Mouse (Mus musculus) fat pad, adult 2 months (tissue): ENCODE measurements around the gene Cx3cr1.
A peak's percentile ranks its signal among the peaks of the same experiment; 100 is the strongest.

Source experiments
- DNase-seq: peaks from one replicate; pipeline ENCODE4 v3.0.0-alpha.2; 2011; ENCODE audit warnings: low read depth, low spot score; ENCODE audit errors: extremely low read depth

The Cx3cr1 gene

DNA sequence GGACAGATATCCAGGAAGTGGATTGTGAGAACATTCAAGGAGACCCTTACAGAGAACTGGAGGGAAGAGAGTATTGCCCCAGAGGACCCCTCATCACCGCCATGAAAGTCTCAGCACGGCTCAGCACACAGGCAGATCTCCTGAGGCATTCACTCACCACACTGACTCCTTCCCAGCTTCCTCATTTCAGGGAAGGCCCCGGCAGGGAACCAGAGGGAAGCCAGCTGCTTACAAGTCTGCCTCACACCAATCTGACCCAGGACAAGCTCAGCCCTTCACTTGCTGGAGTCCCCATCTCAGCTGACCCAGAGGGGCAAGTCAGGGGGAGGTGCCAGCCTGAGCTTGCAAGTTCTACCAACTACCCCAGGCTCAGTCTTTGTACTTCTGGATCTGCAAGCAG lies 120.9 kb downstream of the Cx3cr1 start:
- DNase-seq, result no peak

DNA sequence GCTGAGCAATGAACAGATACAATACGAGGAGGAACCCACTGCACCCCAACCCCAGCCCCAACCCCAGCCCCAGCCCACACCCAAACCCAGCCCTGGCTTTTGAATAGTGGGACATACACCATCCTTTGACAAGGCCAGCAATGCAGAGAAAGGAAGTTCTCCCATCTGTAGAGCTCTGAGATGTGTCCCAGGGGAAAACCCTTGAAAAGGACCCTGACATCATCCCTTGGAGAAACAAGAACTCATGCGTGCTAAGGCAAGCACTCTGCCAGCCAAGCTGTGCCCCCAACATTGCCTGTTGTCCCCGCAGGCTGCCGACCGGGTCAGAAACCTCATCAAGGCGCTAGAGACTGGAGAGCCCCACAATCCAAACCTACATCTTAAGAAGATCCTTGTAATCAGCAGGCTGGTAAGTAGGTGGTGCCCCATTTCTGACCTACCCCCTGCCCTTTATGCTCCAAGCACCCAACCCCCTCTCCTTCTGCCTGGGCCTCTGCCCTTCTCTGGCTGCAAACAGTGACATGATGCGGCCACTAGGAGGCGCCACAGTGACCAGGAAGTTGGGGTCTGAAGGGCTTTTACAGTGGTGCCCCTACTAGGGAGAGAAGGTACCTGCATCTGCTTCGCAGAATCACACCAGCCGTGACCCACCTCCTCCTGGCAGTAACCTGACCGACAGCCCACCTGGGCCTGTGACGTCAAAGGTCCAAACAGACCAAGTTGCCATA lies 124.3 kb downstream of the Cx3cr1 start:
- no peak for DNase-seq

DNA sequence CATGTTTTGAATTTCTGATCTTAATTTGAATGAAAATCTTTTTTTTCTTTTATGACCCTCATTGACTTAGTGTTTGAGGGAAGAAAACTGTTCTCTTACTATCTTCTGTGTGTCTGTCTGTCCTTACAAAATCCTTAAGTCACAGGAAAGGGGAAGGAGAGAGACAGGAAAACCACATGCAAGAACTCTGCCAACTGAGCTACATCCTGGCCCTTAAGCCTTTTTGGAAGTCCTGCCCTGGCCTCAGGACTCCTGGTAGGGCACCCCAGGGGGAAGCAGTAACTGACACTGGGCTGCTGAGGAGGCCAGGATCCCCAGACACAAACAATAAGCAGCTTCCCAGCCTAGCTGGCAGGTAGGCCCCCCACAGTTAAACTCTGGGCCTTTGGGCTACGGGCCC lies 126.4 kb downstream of the Cx3cr1 start:
- no peak for DNase-seq

DNA sequence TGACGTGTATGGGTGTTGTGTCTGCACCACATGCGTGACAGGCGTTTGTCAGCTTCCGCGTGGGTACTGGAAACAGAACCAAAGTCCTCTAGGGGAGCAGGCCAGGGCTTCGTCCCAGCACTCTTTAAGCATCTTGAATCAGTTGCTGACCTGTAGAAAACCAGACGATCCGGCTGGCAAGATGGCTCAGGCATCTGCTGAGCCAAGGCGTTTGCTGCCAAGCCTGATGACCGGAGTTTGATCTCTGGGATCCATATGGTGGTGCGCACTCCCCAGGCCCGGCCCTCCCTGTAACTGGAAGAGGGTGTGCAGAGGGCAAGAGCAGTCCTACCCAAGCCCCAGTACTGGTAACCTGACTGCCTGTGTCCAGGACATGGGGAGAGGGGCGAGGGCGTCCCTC lies 127.8 kb downstream of the Cx3cr1 start:
- no peak for DNase-seq

DNA sequence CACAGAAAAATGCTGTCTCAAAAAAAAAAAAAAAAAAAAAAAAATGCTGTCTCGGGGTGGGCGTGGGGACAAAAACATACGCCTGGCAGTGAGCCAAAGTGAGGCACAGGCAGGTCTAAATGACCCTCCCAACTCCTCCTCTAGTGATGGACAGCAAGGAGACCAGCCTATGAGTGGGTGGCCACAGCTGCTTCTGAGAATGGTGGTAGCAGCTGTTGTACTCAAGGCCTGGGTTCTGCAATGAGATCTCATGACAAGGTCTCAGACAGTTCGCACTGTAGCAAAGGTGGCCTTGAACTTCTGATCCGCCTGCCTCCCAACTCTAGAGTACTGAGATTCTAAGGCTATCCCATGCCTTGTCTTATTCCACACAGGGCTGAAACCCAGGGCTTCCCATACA lies 128.3 kb downstream of the Cx3cr1 start:
- DNase-seq, result no peak

DNA sequence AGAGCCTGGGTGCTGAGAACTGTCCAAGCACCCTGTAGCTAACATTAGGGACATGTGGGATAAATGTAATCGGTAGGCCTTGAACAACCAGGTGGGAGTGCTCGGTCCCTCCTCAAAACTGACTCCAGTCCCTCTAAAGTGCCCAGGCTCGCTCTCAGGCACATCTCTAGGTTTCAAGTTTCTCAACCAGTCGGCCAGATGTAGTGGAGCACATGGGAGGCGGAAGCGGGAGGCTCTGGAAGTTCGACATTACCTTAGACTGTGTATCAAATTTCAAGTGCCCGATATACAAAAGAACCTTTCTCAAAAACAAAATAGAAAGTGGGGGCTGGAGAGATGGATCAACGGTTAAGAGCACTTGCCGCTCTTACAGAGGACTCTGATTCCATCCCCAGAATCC lies 130.0 kb downstream of the Cx3cr1 start:
- no peak for DNase-seq

DNA sequence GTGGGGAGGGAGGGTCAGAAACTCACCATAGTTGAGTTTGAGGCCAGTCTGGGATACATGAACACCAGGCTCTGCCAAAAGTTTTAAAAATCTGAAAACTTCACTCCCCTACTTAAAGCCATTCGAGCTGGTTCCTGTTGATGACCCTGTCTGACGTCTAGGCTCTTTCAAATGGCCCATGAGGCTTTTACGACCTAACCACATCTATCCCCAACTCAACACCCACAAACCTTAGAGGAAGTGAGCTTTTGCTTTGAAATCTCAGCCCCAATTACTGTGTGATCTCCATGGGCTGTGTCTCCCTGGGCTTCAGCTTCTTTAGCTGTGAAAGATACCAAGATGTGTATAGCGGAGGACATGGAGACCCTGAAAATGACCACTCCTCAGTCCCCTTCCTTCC lies 131.2 kb downstream of the Cx3cr1 start:
- no peak for DNase-seq

DNA sequence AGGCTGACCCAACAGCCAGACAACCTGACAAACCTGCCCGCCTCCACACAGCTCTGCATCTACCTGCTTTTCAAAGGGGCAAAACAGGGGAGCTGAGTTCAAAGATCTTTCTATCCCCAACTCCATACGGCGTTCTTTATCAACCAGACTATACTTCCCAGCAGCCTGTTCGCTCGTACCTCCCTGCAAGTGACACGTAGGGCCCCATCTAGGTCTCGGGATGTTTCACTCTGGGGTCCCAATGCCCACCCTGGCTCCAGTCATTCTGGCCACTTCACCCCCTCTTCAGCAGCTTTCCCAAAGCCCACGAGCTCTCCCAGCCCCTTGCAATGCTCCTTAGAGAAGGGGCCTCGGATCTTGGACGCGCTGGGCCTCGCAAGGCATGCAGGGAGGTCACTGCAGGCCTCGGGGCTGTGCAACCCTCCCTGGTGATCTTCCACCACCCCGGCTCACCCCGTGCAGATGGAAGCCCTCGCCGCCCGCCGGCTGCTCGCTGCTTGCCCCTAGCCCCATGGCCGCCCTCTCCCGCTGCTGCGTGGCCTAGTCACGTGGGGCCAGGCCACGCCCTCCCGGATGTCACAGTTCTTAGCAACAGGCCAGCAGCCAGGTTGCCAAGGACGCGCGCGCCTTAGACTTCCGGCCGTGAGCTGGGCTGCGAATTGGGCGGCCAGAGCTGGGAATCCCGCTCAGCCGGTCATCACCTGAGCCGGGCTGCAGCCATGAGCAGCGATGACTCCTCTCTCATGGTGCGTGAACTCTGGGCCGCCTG lies 132.5 kb downstream of the Cx3cr1 start, which contains the start of the genes Gorasp1 and Ttc21a:
Gorasp1 (minus strand) TSS at position 561 of the 769 bp plus-strand sequence.
Ttc21a (plus strand) TSS at position 602 of the 769 bp plus-strand sequence.
- DNase-seq, result peak; percentile 37

DNA sequence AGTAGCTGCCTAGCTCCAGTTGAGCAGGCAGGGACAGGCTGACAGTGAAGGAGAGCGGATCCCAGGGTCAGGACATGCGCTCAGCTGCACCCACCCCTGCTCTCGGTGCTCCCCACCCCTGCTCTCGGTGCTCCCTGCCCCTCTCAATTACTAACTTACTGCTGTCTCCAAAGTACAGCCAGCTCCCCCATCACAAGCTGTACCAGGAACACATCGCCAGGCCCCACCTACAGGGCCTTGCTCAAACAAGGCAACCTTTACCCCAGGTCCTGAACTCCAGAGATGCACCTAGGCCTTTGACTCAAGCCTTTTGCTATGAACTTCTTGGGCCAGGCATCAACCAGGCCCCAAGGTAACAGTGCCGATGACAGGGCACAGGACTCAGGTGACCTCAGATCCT lies 136.0 kb downstream of the Cx3cr1 start:
- DNase-seq, result no peak

DNA sequence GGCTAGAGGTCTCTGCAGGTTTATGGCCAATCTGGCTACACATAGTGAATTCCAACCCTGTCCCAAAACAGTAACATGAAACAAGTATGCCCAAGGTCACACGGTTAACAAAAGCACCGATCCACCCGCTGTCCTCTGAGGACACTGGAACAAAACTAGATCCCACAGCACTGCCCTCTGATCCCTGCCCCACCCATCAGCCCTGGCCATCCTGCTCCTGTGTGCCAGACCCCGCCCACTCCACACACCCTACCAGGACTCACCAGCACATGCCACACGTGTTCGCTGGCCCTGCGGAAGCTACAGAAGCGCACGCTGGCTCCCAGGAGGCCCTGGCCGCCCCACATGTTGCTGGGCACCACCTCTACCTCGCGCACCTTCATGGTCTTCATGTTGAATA lies 137.3 kb downstream of the Cx3cr1 start:
- DNase-seq, result no peak

DNA sequence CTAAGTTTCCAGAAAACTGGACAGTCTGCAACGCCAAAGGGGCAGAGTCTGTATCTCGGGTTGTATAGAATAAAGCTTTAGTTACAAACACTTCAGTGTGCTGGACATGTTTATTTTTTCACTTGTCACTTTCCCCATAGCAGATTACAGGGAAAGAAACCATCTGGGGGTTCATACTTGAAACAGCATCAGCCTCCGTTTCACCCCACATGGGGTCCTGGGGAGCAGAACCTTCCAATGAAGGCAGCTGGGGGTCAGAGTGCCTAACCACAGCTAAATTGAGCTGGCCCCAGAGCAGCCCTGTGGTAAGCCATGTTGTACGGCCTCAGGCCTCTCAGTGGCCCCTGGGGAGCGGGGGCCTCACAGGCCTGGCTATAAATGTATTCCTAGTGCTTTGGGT lies 143.2 kb downstream of the Cx3cr1 start:
- no peak for DNase-seq

DNA sequence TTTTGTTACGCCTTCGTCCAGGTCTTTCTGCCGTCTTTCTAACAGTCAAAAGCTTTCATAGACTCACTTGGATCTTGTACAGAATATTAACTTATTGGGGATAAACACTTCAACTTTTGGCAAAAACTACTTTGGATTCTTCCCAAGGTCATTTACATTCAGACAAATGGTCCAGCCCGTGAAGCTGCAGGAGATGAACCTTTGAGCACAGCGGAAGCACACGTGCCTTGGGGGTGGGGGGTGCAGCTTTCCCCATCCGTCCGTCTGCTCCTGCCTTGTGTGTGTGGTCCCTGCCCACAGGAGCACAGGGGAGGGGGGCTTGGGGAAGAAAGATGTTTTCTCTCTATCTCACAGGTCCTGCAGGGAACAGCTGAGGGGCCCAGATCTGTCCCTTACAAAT lies 143.9 kb downstream of the Cx3cr1 start:
- no peak for DNase-seq

DNA sequence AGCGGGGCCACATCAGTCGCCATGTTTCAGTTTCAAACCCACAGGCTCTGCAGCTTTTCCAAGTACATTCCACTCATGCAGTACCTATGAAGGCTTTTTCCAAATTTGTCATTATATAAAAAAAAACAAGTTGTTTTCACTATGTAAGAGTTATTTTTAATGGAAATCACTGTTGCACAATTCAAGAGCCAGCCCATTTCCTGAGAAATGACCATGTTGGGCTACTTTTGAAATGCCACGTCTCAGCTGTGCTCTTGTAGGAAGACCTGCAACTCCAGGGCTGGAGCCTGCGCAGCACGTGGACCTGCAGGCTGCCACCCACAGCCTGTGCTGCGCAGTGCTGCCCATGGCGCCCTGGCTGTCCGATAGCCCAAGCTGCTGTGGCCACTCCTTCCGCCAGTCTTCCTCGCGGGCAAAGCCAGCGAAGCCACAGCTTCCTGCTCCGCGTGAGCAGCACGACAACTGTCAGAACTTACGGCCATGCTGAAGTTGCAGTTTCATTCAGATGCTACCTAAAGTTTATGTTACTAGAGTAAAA lies 144.5 kb downstream of the Cx3cr1 start:
- DNase-seq, result no peak

DNA sequence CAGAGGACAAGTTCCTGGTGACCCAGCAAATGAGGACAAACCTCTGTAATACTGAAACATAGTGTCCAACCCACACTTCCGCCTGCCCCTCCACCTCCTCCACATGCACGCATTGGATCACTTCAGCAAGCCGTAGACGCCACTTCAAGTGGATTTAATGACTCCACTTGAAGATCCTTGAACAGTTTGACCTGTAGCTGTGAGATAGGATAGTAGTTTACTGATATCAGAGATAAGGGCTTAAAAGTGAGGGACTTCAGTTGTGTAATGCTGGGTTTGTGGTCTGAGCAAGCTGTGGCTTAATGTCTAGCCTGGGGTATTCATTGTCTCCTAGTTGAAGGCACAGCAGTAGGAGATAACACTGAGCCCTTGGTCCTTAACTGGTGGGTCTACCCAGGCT lies 146.2 kb downstream of the Cx3cr1 start:
- no peak for DNase-seq

DNA sequence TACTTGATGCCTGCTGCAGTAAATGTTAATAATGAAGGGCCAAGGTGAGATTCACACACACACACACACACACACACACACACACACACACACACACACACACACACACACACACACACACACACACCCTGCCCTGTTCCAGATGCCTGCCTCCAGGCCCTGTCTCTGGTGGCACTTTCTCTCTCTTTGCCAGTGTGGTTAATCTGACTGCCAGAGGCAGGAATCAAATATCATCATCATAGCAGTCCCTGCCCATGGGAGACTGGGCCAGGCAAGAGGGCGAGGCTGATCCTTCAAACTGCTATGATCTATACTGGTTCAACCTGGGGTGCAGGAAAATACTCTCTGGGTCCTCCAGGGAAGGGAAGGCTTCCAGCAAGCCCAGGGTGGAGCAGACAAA lies 149.8 kb downstream of the Cx3cr1 start:
- DNase-seq, result no peak

DNA sequence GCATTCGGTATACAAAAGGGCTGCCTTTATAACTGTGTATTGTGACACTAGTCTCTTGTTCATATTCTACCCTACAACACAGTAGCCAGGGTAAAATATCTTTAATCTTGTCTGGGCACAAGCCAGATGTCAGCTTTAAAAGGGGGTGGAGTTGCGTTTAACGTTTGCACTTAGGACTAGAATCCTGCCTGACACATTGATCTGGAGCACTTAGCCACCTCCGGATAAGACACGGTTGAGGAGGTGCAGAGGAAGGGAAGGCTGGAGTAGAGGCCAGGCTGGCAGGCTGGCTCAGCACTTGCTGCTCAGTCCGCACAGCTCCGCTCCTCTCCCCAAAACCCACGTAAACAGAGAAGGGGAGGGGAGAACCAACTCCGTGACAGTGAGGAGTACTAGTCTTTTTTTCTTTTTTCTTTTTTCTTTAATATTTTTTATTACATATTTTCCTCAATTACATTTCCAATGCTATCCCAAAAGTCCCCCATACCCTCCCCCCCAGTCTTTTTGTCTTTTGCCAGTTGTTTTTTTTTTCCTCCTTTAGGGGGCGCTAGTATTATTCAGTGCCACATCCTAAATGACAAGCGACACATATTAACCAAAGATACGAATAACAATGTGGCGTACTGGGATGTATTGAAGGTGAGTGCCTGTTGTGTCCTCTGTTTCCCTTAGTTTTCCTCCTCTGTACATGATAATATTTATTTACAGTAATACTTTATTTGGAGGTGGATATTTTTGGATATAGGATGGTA lies 156.4 kb downstream of the Cx3cr1 start:
- no peak for DNase-seq

DNA sequence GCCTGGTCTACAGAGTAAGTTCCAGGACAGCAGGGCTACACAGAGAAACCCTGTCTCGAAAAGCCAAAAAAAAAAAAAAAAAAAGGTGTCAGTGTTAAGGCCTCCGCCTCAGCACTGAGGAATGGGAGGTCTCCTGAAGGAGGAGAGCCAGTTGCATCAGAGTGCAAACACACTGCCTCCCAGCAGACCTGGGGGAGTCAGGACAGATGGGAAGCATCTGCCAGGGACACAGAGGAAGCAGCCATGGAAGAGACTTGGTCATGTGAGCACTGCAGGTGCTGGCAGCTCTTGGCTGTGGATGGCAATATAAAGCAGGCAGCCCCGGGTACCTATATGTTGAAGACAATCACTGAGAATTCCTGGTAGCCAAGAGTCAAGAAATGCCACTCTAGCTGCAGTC lies 159.7 kb downstream of the Cx3cr1 start:
- DNase-seq, result no peak

DNA sequence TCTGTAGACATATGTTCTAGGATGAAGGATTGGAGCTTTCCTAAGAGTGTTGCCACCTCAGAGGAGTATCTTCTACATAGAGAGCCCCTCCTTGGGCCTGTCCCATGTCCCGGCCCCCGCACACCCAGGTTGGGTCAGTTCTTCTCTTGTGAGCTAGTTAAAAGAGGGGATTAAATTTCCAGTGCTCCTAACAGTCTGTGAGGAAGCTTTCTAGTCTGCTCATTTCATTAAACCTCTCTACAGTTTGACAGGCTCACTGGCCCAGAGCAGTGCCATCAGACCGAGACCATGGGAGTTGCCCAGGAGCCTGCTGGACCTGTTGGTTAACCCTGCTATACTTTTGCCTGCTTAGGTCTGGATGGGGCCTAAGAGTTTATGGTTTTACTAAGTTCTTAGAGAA lies 161.0 kb downstream of the Cx3cr1 start:
- no peak for DNase-seq

DNA sequence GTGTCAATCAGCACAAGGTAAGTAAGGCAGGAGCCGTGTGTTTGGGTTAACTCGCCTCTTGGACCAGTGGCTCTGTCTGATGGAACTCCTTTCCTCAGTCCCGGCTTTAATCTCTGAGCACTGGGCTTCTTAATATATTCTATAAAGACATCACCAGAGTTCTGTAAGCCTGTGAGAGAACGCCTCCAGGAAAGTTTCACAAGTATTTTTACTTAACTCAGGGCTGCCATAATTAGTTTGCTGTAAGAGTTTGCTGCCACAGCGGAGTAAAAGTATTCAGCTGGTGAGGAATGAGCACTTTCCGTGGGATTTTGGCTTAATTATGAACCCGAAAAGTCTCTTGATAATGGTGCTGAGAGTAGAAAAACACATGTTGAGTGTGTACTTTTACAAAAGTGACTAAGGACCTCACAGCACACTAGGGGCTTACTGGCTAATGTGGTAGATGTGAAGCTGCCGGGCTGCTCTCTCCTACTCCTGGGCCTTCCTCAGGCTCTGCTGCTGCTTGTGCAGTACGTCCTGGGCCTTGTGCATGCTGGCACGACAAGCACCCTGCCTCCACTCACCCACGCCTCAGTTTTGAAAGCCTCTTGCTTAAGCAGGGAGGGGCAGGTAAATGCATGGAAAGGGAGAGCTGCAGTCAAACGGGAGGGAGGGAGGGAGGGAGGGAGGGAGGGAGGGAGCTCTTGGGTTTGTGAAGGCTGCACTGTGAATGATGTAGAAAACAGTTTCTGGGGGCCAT lies 167.1 kb downstream of the Cx3cr1 start:
- DNase-seq, result peak; percentile 63

DNA sequence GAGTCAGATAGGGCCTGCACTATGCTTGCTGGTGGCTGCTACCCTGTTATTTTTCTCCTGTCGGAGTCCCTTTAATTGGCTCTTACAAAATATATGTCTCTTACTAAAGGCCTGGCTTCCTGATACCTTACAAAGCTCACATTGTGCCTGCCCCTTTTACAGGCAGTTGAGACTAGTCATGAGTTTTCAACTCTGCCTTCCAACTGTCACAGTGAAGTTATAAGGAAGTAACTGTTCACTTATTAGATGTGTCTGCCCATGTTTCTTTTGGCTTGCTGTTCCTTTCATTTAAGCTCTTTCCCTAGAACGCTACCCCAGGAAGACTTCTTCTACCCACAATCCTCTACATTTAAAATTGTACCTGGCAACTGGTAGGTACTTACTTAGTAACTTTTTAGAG lies 170.2 kb downstream of the Cx3cr1 start:
- no peak for DNase-seq
